Mouse (Mus musculus) lung, postnatal 0 days (tissue): ENCODE measurements around the gene Gm45837.

Experiments
- CTCF ChIP-seq: IDR thresholded peaks from 2 replicates; pipeline ENCODE4 v1.5.1; 2016; ENCODE audit warnings: antibody characterized with exemption, mild to moderate bottlenecking
- EP300 ChIP-seq: IDR thresholded peaks from 2 replicates; pipeline ENCODE4 v1.6.1; 2016; ENCODE audit warnings: antibody characterized with exemption, mild to moderate bottlenecking, control low read depth

DNA sequence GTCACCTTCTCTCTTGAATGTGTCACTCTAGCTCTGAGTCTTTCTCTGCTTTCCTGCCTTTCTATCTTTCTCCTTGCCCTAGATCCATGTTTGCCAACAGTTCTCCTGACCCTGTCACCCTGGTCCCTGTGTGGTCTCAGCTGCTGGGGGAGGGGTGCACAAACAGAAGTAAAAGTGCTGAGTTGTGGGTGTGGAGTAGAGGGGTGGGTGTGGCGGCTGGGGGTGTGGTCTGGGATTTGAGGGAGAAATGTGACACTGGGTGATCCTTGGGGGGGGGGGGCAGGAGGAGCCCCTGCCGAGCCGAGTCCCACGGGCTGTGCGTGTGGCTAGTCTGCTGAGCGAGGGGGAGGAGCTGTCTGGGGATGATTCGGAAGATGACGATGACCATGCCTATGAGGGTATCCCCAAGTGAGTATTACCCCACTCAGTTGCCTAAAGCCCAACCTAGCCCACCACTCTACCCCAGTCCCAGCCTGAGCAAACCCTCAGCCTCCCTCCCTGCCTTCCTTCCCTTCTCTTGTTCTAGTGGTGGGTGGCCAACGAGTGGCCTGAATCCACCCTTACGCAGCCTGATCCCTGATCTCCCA lies 24.7 kb upstream of the Gm45837 start:
- TF ChIP-seq CTCF, result no peak
- no peak for TF ChIP-seq EP300
